Mouse (Mus musculus) mature B cell (primary cell): Measurements from ENCODE around the gene Fbxl8.

Experiments
- in situ Hi-C: fragments of 300-500 bp; cut with MboI; formaldehyde crosslinking; loops from 2 replicates; pipeline ENCODE4 v1.14.3; 2019

Fbxl8 gene

GRCm38 (mm10) chr8:105257318-105258114, 6.9 kb upstream of the Fbxl8 start:
- in situ Hi-C loops = loop anchor here (25.0 kb wide), 1 partner anchor 620 kb away; the partner anchor contains the start of genes Ciao2b and Rrad

- in situ Hi-C loops = loop anchor here (25.0 kb wide), 1 partner anchor 622 kb away; the partner anchor contains the start of genes Ciao2b and Rrad
Measured at GRCm38 (mm10) chr8:105258911-105259720, 5.3 kb upstream of the Fbxl8 start.

GRCm38 (mm10) chr8:105259721-105260320, 4.6 kb upstream of the Fbxl8 start:
- in situ Hi-C loops = loop anchor here (25.0 kb wide), 1 partner anchor 623 kb away; the partner anchor contains the start of genes Ciao2b and Rrad

DNA sequence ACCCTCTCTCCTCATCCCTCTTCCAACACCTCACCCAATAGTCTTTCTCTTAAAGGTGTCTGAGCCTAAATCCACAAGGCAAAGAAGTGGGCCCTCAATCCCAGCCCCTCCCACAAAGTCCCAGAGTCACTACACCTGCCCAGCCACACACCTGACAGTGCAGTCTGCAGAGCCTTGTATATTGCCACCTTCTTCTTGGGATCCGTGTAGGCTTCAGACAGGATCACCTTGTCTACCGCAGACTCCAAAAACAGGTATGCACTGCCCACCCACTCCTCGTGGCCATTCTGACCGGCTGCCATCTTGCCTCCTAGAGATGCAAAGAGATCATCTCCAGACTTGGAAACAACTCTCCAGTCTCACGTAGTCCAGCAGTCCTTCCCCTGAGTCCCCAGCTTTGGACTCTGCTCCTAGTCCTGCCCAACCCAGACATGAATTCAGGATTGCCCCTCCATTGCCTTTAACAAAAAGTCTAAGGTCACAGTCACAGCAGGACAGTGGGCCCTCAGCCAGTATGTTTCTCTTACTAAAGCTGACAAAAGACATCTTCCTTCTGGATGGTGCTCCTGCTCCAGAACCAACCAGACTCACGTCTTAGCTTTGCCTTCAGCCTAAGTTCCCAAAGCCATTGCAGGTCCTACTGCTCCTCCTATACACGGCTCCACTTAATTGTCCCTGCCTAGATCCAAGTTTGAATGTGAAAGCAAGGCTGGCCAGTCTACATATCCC, 3.9 kb upstream of the Fbxl8 start:
- in situ Hi-C loops = loop anchor here (25.0 kb wide), 1 partner anchor 623 kb away; the partner anchor contains the start of genes Ciao2b and Rrad

- in situ Hi-C loops = loop anchor here (25.0 kb wide), 1 partner anchor 624 kb away; the partner anchor contains the start of genes Ciao2b and Rrad
Measured at GRCm38 (mm10) chr8:105261326-105261980, 3.0 kb upstream of the Fbxl8 start.

GRCm38 (mm10) chr8:105263244-105263912, 1.1 kb upstream of the Fbxl8 start:
- in situ Hi-C loops = loop anchor here (25.0 kb wide), 1 partner anchor 626 kb away; the partner anchor contains the start of genes Ciao2b and Rrad

- in situ Hi-C loops = loop anchor here (25.0 kb wide), 1 partner anchor 628 kb away; the partner anchor contains the start of genes Ciao2b and Rrad
Measured at GRCm38 (mm10) chr8:105265128-105265527, 680 bp downstream of the Fbxl8 start.

- in situ Hi-C loops = loop anchor here (25.0 kb wide), 1 partner anchor 629 kb away; the partner anchor contains the start of genes Ciao2b and Rrad
Measured at GRCm38 (mm10) chr8:105266775-105267174, 2.3 kb downstream of the Fbxl8 start.

- in situ Hi-C loops = loop anchor here (25.0 kb wide), 1 partner anchor 631 kb away; the partner anchor contains the start of genes Ciao2b and Rrad
Measured at GRCm38 (mm10) chr8:105268342-105269074, 4.1 kb downstream of the Fbxl8 start.

DNA sequence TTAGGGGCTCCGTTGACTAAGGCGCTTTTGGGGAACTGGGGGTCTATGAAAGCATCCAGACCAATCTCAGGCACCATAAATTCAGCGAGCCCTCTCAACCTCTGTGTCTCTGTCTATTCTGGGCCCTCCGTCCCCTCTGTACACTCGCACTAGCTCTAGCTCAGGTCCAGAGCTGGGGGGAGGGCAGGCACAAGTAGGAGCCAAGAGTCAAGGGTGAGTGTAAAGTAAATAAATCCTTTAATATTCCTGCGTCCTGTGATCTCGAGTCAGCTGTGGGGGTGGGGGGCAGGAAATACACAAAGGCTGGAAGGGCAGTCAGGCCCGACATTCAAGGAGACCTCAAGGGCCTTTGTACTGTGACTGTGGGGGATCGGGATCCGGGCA, 4.6 kb downstream of the Fbxl8 start:
- in situ Hi-C loops = loop anchor here (25.0 kb wide), 1 partner anchor 632 kb away; the partner anchor contains the start of genes Ciao2b and Rrad

- in situ Hi-C loops = loop anchor here (25.0 kb wide), 1 partner anchor 632 kb away; the partner anchor contains the start of genes Ciao2b and Rrad
Measured at GRCm38 (mm10) chr8:105269461-105269947, 5.1 kb downstream of the Fbxl8 start, which contains the start of gene Hsf4. Gene Hsf4, plus strand, starts transcription at chr8:105269801.

GRCm38 (mm10) chr8:105270101-105270915, 5.9 kb downstream of the Fbxl8 start:
- in situ Hi-C loops = loop anchor here (25.0 kb wide), 1 partner anchor 633 kb away; the partner anchor contains the start of genes Ciao2b and Rrad

GRCm38 (mm10) chr8:105270916-105271186, 6.4 kb downstream of the Fbxl8 start:
- in situ Hi-C loops = loop anchor here (25.0 kb wide), 1 partner anchor 634 kb away; the partner anchor contains the start of genes Ciao2b and Rrad

DNA sequence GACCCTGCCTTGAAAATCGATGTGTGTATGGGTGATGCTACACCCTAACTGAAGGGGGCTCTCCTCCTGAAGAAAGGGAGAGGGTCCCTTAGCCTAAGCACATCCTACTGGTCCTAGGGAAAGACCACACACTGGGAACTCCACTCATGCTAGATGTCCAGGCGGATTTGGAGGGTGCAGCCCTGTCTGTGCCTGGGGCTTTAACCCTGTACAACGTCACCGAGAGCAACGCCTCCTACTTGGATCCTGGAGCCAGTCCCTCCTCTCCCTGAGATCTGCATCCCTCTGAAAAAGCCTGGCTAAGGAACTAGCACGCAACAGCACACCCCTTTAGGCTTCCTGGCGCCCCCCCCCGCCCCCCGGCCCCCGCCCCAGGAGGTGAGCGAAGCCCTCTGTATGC, 10.9 kb downstream of the Fbxl8 start:
- in situ Hi-C loops = no loop called here

DNA sequence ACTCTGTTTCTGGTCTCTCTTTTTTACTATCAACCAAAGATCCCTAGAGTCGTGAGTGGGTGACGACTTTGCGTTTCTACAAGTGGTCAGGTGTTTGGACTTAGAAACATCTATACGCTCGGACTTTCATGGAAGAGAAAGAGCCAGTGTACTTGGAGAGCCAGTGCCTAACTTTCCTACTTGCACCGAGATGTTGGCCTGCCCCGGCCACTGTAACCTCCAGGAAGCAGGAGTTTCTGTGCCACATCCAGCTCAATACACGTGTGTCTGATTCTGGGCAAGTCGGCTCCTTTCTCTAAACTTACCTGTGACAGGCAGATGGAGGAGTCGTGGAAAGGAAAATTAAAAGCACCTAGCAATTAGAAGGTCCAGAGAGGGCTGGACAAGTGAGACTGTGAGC, 11.4 kb downstream of the Fbxl8 start, which contains the start of gene Nol3:
Nol3 (plus strand) TSS at position 301 of the 400 bp plus-strand sequence.
- in situ Hi-C loops = no loop called here

DNA sequence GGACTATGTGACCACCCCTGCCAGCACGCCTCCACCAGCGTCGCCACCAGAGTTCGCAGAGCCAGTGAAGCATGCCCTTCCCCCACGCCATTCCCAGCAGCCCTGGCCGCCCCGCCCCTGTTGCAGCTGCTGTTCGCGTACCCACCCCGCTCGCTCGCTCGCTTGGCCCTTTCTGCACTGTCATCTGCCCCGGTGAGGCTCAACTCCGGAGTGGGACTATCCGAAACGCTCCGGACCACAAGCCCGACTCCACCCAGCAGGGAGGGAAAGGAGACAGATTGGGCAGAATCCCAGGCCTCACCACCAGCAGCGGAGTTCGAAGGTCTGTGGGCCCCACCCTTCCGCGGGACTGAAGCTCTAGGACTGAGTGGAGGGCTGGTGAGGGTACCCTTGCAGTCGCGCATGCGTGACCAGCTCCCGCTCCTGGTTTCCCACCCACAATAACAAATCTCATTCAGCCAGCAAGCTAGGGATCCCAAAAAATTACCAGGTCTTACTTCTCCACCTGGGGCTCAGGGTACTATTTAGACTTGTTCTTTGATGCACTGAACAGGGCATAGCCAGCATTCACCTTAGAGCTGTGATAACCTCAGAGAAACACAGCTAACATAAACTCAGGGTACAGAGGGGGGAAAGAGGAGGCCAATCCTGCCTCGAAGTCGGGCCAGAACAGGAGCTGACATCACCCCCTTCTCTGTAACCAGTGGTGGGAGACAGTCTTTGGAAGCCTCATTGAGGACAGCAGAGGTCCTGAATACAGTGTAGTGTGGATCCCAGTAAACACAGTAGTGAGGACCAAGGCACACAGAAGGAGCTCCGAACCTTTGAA, 12.1 kb downstream of the Fbxl8 start:
- in situ Hi-C loops = no loop called here

GRCm38 (mm10) chr8:105278911-105279334, 14.5 kb downstream of the Fbxl8 start:
- in situ Hi-C loops = no loop called here
